Mouse (Mus musculus) heart, embryonic 16.5 days (tissue): Measurements from ENCODE around the gene Dlx1. TPM values are rescaled to one million over a fixed set of nuclear protein-coding genes. Genes with fewer than 3 reads are reported as not detected.

ENCODE experiments used
- ATAC-seq: fragments of 200-750 bp; cut with Nextera tagmentation; replicated peaks from 2 replicates; pipeline ENCODE4 v1.8.0; 2017; ENCODE audit warnings: moderate number of reproducible peaks; ENCODE audit not compliant: insufficient read depth, low FRiP score; ENCODE audit errors: extremely low read depth
- H3K27ac ChIP-seq: fragments of 300-500 bp; sonication (generic); 2 replicates; pipeline ENCODE4 v1.5.1; 2014; ENCODE audit warnings: mild to moderate bottlenecking, low read length, control low read depth, moderate library complexity
- H3K27me3 ChIP-seq: fragments of 300-500 bp; sonication (generic); 2 replicates; pipeline ENCODE4 v1.6.1; 2014; ENCODE audit warnings: low read length, mixed read lengths; ENCODE audit not compliant: control insufficient read depth, insufficient read depth
- H3K36me3 ChIP-seq: fragments of 300-500 bp; sonication (generic); 2 replicates; pipeline ENCODE4 v1.6.1; 2014; ENCODE audit not compliant: control insufficient read depth, insufficient read depth
- H3K4me1 ChIP-seq: fragments of 300-500 bp; sonication (generic); 2 replicates; pipeline ENCODE4 v1.6.1; 2014; ENCODE audit warnings: low read length, mixed read lengths; ENCODE audit not compliant: control insufficient read depth, insufficient read depth
- H3K4me2 ChIP-seq: fragments of 300-500 bp; sonication (generic); 2 replicates; pipeline ENCODE4 v1.6.1; 2014; ENCODE audit warnings: low read depth, mild to moderate bottlenecking, control low read depth, low read length
- H3K4me3 ChIP-seq: fragments of 300-500 bp; sonication (generic); 2 replicates; pipeline ENCODE4 v1.5.1; 2014; ENCODE audit warnings: mild to moderate bottlenecking, control low read depth, low read length
- H3K9ac ChIP-seq: fragments of 300-500 bp; sonication (generic); 2 replicates; pipeline ENCODE4 v1.6.1; 2014; ENCODE audit warnings: low read length, control low read depth
- H3K9me3 ChIP-seq: fragments of 300-500 bp; sonication (generic); replicated peaks from 2 replicates; pipeline ENCODE4 v1.6.1; 2016; ENCODE audit warnings: low read length; ENCODE audit not compliant: control insufficient read depth
- WGBS: fragments of 180-500 bp; shearing (Covaris S2); extraction: QIAGEN DNeasy Blood & Tissue Kit; methylation state at CpG from one replicate; pipeline ENCODE4 v1.1.7; 2014; 5-methylcytosine and 5-hydroxymethylcytosine counted together
- polyA plus RNA-seq: library from polyadenylated mRNA; unstranded; fragments of >200 nt; fragmentation: Nextera tagmentation; extraction: Ambion mirVana; gene quantifications from 2 replicates; pipeline ENCODE4 v1.2.1, GENCODE M21; 2015

Dlx1 gene
- polyA plus RNA-seq, 1 experiment from 2014 or later, result 0.29 TPM

DNA sequence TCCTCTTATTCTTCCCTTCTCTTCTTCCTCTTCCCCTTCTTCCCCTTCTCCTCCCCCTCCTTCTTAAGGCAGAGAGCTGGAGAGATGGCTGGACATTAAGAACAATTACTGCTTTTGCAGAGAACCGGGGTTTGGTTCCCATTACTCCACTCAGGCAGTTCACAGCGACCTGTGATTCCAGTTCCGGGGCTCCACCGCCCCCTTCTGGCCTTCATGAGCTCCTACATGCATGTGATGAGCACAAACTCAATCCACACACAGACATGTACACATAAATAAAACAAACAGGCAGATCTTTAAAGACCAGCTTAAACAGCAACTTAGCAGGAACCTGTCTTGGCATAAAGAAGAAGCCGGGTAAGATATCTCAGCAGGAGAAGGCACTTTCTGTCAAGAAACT is 28.2 kb downstream of the Dlx1 start:
- Histone ChIP-seq H3K9ac (no peak overlapping the region), H3K4me2 (no peak overlapping the region), H3K27ac (no peak overlapping the region), H3K36me3 (no peaks in the 10 kb centered on the region), H3K4me1 (no peaks in the 10 kb centered on the region), H3K4me3 (no peak overlapping the region), H3K27me3 (peaks cover 26% of the 10 kb centered on the region), H3K9me3 (peaks cover 8% of the 10 kb centered on the region; the same call in 1 of the 2 replicates)
- WGBS, result 59% methylated on average over 5 of the region's 5 CpGs
- ATAC-seq, result no peak

DNA sequence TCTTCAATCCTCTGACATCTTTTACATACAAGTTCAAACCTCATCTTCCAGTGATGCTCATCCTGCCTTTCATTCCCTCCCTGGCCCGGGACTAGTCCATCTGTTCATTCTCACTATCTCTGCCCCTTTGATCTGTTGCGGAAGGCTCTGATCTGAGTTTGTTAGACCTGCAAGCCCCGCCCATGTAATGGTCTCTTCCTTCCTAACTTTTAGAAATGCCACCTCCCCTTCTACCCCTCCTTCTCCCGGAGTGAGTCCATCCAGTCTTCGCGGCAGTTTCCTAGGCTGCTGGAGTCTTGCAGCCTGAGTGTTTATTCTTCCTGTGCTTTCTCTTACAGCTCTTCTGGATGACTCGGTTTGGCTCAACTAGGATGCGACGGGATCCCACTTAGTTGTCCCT is 38.6 kb downstream of the Dlx1 start:
- H3K4me3 ChIP-seq, result no peak overlapping the region
- ATAC-seq, result no peak
- H3K4me2 ChIP-seq, result no peak overlapping the region
- H3K36me3 ChIP-seq, result no peaks in the 10 kb centered on the region
- H3K27ac ChIP-seq, result no peak overlapping the region
- no peak overlapping the region for H3K9ac ChIP-seq
- H3K27me3 ChIP-seq, result no peaks in the 10 kb centered on the region
- H3K9me3 ChIP-seq, result no peaks in the 10 kb centered on the region
- H3K4me1 ChIP-seq, result no peaks in the 10 kb centered on the region
- 69% methylated on average over 9 of the region's 9 CpGs for WGBS

DNA sequence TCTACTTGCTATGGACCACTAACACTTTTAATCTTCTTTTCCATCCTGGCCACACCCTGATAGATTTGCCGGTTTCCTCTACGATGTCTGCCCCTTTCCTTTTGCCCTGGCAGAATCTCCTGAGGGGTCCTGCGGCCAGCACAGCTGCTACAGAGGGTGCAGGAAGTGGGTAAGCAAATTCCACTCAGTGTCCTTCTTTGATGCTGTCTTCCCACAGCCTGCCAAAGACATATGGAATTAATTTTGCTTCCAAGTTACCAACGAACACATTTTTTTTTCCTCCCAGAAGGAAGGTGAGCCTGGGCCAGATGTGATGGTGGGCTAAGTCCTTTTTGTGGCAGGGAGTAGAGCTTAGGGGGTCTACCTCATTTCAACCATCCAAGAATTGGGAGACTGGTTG is 45.8 kb downstream of the Dlx1 start:
- H3K4me3 ChIP-seq, result no peak overlapping the region

DNA sequence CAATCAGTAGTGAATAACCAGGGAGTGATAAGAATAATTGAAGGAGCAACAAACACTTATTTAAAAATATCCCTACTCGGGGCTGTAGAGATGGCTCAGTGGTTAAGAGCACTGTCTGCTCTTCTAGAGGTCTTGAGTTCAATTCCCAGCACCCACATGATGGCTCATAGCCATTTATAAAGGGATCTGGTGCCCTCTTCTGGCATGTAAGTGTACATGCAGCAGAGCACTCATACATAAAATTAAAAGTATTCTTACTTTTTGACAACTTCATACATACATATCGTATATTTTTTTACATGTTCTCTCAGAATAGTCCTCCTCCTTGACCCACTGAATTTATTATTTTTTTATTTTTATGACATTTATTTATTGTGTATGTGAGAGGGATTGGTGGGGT is 49.1 kb downstream of the Dlx1 start:
- no peak overlapping the region for H3K9ac ChIP-seq
- H3K9me3 ChIP-seq, result no peaks in the 10 kb centered on the region; the same call in 1 of the 2 replicates
- no peak for ATAC-seq
- H3K27me3 ChIP-seq, result no peaks in the 10 kb centered on the region
- no peaks in the 10 kb centered on the region for H3K36me3 ChIP-seq
- no peak overlapping the region for H3K27ac ChIP-seq
- H3K4me2 ChIP-seq, result no peak overlapping the region
- 94% methylated on average over 2 of the region's 2 CpGs for WGBS
- H3K4me3 ChIP-seq, result no peak overlapping the region
- H3K4me1 ChIP-seq, result peaks cover 2% of the 10 kb centered on the region; the same call in 1 of the 2 replicates

More for the DNA sequence above, 45.8 kb downstream of the Dlx1 start:
- Histone ChIP-seq H3K4me1 (no peaks in the 10 kb centered on the region), H3K9ac (no peak overlapping the region), H3K9me3 (no peaks in the 10 kb centered on the region; the same call in 1 of the 2 replicates), H3K36me3 (no peaks in the 10 kb centered on the region), H3K27me3 (no peaks in the 10 kb centered on the region), H3K4me2 (no peak overlapping the region), H3K27ac (no peak overlapping the region)
- ATAC-seq, result no peak
- WGBS, result 40% methylated on average over 4 of the region's 4 CpGs

DNA sequence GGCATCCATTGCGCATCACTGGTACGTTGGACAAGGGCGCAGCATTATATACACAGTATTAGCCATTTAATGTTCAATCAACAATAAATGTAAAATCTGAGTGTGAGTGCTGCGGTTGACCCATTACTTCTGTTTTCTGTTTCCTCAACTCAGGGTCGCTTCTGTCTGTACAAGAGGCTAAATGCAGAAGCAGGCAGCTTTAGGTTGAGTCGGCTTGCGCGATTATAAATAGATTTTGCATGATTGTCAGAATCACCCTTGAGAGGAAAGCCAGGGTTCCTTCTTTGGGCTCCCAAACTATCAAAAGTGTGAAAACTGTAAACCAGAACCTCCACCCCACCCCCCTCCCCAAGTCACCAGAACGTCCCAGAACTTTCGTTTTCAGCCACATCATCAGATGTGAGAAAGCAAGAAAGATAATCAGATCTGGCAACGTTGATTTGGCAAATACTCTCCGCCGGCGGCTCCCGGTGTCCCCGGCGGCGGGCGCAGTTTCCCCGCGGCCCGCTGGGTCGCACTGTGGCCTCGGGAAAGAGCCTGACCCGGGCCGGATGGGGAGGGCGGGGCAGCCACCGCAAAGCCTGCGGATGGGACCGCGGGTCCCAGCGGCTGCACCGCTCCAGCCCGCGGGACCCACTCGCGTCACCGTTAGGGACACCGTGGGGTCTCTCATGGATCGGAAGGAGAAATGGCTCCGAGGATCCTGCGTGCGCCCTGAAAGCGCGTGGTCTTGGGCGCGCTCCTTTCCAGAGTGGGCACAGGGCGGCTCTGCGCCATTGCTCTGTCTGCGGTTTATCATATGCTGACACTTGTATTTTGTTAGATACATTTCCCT is 52.9 kb downstream of the Dlx1 start:
- peaks cover 3% of the 10 kb centered on the region; the same call in 1 of the 2 replicates for H3K27me3 ChIP-seq
- H3K36me3 ChIP-seq, result no peaks in the 10 kb centered on the region
- no peaks in the 10 kb centered on the region; the same call in 1 of the 2 replicates for H3K9me3 ChIP-seq
- H3K4me2 ChIP-seq, result peak overlapping the region; percentile 65
- peak overlapping the region; percentile 55 for H3K9ac ChIP-seq
- peaks cover 2% of the 10 kb centered on the region; the same call in 1 of the 2 replicates for H3K4me1 ChIP-seq
- WGBS, result 8% methylated on average over 50 of the region's 50 CpGs
- H3K4me3 ChIP-seq, result peak overlapping the region; percentile 51
- ATAC-seq, result peak; percentile 92
- no peak overlapping the region for H3K27ac ChIP-seq

DNA sequence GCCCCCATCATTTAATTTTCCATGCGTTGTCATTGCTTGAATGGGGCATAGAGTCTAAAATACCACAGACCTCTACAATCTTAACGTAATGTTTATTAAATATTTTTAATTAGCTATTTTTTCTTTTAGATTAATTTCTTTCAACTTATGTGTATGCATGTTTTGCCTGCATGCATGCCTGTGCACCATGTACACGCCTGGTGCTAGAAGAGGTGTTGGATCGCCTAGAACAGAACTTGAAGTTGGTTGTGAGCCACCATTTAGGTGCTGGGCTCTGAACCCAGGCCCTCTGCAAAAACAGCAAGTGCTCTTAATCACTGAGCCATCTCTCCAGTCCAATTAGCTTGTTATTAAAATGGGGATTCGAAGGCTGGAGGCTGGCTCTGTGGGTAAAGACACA is 53.6 kb downstream of the Dlx1 start:
- H3K27ac ChIP-seq, result no peak overlapping the region
- WGBS, result 66% methylated on average over 5 of the region's 5 CpGs
- peaks cover 3% of the 10 kb centered on the region; the same call in 1 of the 2 replicates for H3K27me3 ChIP-seq
- peak overlapping the region; percentile 51 for H3K4me3 ChIP-seq
- no peaks in the 10 kb centered on the region for H3K36me3 ChIP-seq
- peak overlapping the region; percentile 65 for H3K4me2 ChIP-seq
- peak overlapping the region; percentile 55; the same call in 1 of the 2 replicates for H3K9ac ChIP-seq
- no peak for ATAC-seq
- peaks cover 2% of the 10 kb centered on the region; the same call in 1 of the 2 replicates for H3K4me1 ChIP-seq
- no peaks in the 10 kb centered on the region; the same call in 1 of the 2 replicates for H3K9me3 ChIP-seq

Other genes starting within 250 kb of the Dlx1 start
- gene Slc25a12, start 160.4 kb upstream of the Dlx1 start, polyA plus RNA-seq, result 126 TPM in 2 replicates
- 106 and 121 TPM in 2 replicates for gene Hat1, start 139.2 kb upstream of the Dlx1 start, polyA plus RNA-seq
- 45.7 and 46.5 TPM in 2 replicates for gene Metap1d, start 74.8 kb upstream of the Dlx1 start, polyA plus RNA-seq
- gene Dlx2, start 18.6 kb downstream of the Dlx1 start, polyA plus RNA-seq, result 0.11 TPM in 1 of 2 replicates, not detected in the other
- 46.2 and 49.6 TPM in 2 replicates for gene Itga6, start 217.5 kb downstream of the Dlx1 start, polyA plus RNA-seq